Mouse (Mus musculus) heart, postnatal 0 days (tissue): ENCODE measurements around the gene Taf4. TPM values are rescaled to one million over a fixed set of nuclear protein-coding genes. Genes with fewer than 3 reads are reported as not detected.

Source experiments
- ATAC-seq: fragments of 200-750 bp; cut with Nextera tagmentation; 2 replicates; pipeline ENCODE4 v1.8.0; 2017; ENCODE audit warnings: low read depth, moderate number of reproducible peaks, moderate library complexity; ENCODE audit not compliant: insufficient read depth
- DNase-seq: peaks from one replicate; pipeline ENCODE4 v3.0.0-alpha.2; 2016; ENCODE audit warnings: low spot score
- H3K27ac ChIP-seq: fragments of 300-500 bp; sonication (generic); 2 replicates; pipeline ENCODE4 v1.5.1; 2014; ENCODE audit warnings: low read depth, mild to moderate bottlenecking
- H3K27me3 ChIP-seq: fragments of 300-500 bp; sonication (generic); 2 replicates; pipeline ENCODE4 v1.6.1; 2014; ENCODE audit warnings: low read length, mixed read lengths; ENCODE audit not compliant: control insufficient read depth, insufficient read depth
- H3K36me3 ChIP-seq: fragments of 300-500 bp; sonication (generic); replicated peaks from 2 replicates; pipeline ENCODE4 v1.6.1; 2014; ENCODE audit warnings: low read length, mixed read lengths; ENCODE audit not compliant: control insufficient read depth, insufficient read depth
- H3K4me1 ChIP-seq: fragments of 300-500 bp; sonication (generic); 2 replicates; pipeline ENCODE4 v1.6.1; 2014; ENCODE audit warnings: antibody characterized with exemption; ENCODE audit not compliant: control insufficient read depth, insufficient read depth
- H3K4me2 ChIP-seq: fragments of 300-500 bp; sonication (generic); 2 replicates; pipeline ENCODE4 v1.6.1; 2014; ENCODE audit warnings: low read depth, mild to moderate bottlenecking, low read length, moderate library complexity
- H3K4me3 ChIP-seq: fragments of 300-500 bp; sonication (generic); 2 replicates; pipeline ENCODE4 v1.5.1; 2014; ENCODE audit warnings: low read depth, low read length
- H3K9ac ChIP-seq: fragments of 300-500 bp; sonication (generic); replicated peaks from 2 replicates; pipeline ENCODE4 v1.6.1; 2014; ENCODE audit warnings: low read depth, low read length, mixed read lengths
- H3K9me3 ChIP-seq: fragments of 300-500 bp; sonication (generic); replicated peaks from 2 replicates; pipeline ENCODE4 v1.6.1; 2016; ENCODE audit warnings: low read length; ENCODE audit not compliant: control insufficient read depth
- CTCF ChIP-seq: IDR thresholded peaks from 2 replicates; pipeline ENCODE4 v1.5.1; 2016; ENCODE audit warnings: antibody characterized with exemption, control low read depth, low read depth
- EP300 ChIP-seq: IDR thresholded peaks from 2 replicates; pipeline ENCODE4 v1.6.1; 2016; ENCODE audit warnings: antibody characterized with exemption, low read depth
- WGBS: fragments of 180-500 bp; shearing (Covaris S2); extraction: QIAGEN DNeasy Blood & Tissue Kit; methylation state at CpG from one replicate; pipeline ENCODE4 v1.1.7; 2014; 5-methylcytosine and 5-hydroxymethylcytosine counted together
- polyA plus RNA-seq: library from polyadenylated mRNA; unstranded; fragments of >200 nt; fragmentation: Nextera tagmentation; extraction: Ambion mirVana; gene quantifications from 2 replicates; pipeline ENCODE4 v1.2.1, GENCODE M21; 2015
- total RNA-seq: library from RNA; depleted of rRNA; stranded (reverse); fragments of >200 nt; gene quantifications from 2 replicates; pipeline ENCODE4 v1.2.3, GENCODE M21; 2014; ENCODE audit warnings: low replicate concordance

Gene Taf4
- total and polyA plus RNA-seq, 2 experiments from 2014 or later, result 1.8 to 4.4 TPM

- H3K36me3 ChIP-seq, result peaks cover 69% of the 10 kb centered on the region
- TF ChIP-seq EP300, result no peak
- peak; percentile 90 for TF ChIP-seq CTCF
- WGBS, result 41% methylated on average over 5 of the region's 5 CpGs
These were observed 59.4 kb downstream of the Taf4 start for GRCm38 (mm10) chr2:179916877-179917673.

GRCm38 (mm10) chr2:179914246-179914645, 62.2 kb downstream of the Taf4 start:
- Histone ChIP-seq H3K4me3 (no peak overlapping the region), H3K4me2 (no peak overlapping the region), H3K9ac (no peak overlapping the region), H3K36me3 (peaks cover 56% of the 10 kb centered on the region), H3K4me1 (no peaks in the 10 kb centered on the region), H3K27me3 (no peaks in the 10 kb centered on the region), H3K9me3 (no peaks in the 10 kb centered on the region), H3K27ac (no peak overlapping the region)
- TF ChIP-seq EP300 (no peak), CTCF (peak; percentile 40)
- 61% methylated on average over 2 of the region's 2 CpGs for WGBS
- ATAC-seq, result no peak
- DNase-seq, result no peak

More at GRCm38 (mm10) chr2:179916877-179917673, 59.4 kb downstream of the Taf4 start:
- DNase-seq (peak; percentile 75), ATAC-seq (peak; percentile 81)
- H3K4me2 ChIP-seq, result no peak overlapping the region
- no peak overlapping the region for H3K9ac ChIP-seq
- H3K4me3 ChIP-seq, result no peak overlapping the region
- H3K9me3 ChIP-seq, result no peaks in the 10 kb centered on the region
- no peaks in the 10 kb centered on the region for H3K4me1 ChIP-seq
- H3K27ac ChIP-seq, result no peak overlapping the region
- H3K27me3 ChIP-seq, result no peaks in the 10 kb centered on the region

- H3K27ac ChIP-seq, result no peak overlapping the region
- H3K4me1 ChIP-seq, result no peaks in the 10 kb centered on the region
- no peaks in the 10 kb centered on the region for H3K27me3 ChIP-seq
- TF ChIP-seq EP300, result no peak
- TF ChIP-seq CTCF, result no peak
- peaks cover 53% of the 10 kb centered on the region for H3K36me3 ChIP-seq
- 89% methylated on average over 15 of the region's 15 CpGs for WGBS
- H3K4me2 ChIP-seq, result no peak overlapping the region
- H3K4me3 ChIP-seq, result no peak overlapping the region
- no peaks in the 10 kb centered on the region for H3K9me3 ChIP-seq
- H3K9ac ChIP-seq, result no peak overlapping the region
- DNase-seq, result no peak
- ATAC-seq, result no peak
These were observed 63.1 kb downstream of the Taf4 start for GRCm38 (mm10) chr2:179913349-179913748.

- H3K9me3 ChIP-seq, result no peaks in the 10 kb centered on the region
- 77% methylated on average over 12 of the region's 12 CpGs for WGBS
- H3K4me3 ChIP-seq, result no peak overlapping the region
- H3K36me3 ChIP-seq, result peaks cover 53% of the 10 kb centered on the region
- TF ChIP-seq EP300 (no peak), CTCF (no peak)
- no peak for DNase-seq
- H3K27me3 ChIP-seq, result no peaks in the 10 kb centered on the region
- no peaks in the 10 kb centered on the region for H3K4me1 ChIP-seq
- H3K27ac ChIP-seq, result no peak overlapping the region
- H3K9ac ChIP-seq, result no peak overlapping the region
- ATAC-seq, result no peak
- no peak overlapping the region for H3K4me2 ChIP-seq
These were observed 63.5 kb downstream of the Taf4 start for GRCm38 (mm10) chr2:179912911-179913310.

- Histone ChIP-seq H3K27ac (no peak overlapping the region), H3K4me3 (no peak overlapping the region), H3K4me1 (no peaks in the 10 kb centered on the region), H3K9me3 (no peaks in the 10 kb centered on the region), H3K9ac (no peak overlapping the region), H3K4me2 (no peak overlapping the region), H3K36me3 (no peaks in the 10 kb centered on the region), H3K27me3 (no peaks in the 10 kb centered on the region)
- no peak for TF ChIP-seq EP300
- 54% methylated on average over 2 of the region's 2 CpGs for WGBS
- ATAC-seq (no peak), DNase-seq (no peak)
These were observed 79.5 kb downstream of the Taf4 start for GRCm38 (mm10) chr2:179896949-179897348.

DNA sequence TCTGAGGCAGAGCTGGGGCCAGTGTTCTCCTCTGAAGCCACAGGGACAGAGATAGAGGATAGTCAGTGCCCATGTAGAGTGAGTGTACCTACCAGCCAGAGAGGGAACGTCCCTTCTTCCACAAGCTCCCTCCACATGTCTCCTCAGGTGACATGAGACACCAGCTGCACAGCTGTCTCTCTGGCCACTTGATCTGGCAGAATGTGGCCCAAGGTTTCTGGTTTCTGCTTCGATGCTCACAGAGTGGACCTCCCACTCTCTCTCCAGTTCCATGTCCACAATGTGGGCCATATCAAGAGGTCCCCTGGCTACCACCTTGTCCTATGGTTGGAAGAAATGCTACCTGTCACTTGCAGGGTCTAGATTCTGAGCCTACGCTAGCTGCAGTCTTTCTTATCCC, 85.4 kb downstream of the Taf4 start:
- Histone ChIP-seq H3K36me3 (no peaks in the 10 kb centered on the region), H3K9me3 (no peaks in the 10 kb centered on the region), H3K27ac (no peak overlapping the region), H3K4me2 (no peak overlapping the region), H3K27me3 (no peaks in the 10 kb centered on the region), H3K4me1 (no peaks in the 10 kb centered on the region), H3K4me3 (no peak overlapping the region), H3K9ac (no peak overlapping the region)
- DNase-seq, result no peak
- 55% methylated on average over 3 of the region's 3 CpGs for WGBS
- no peak for TF ChIP-seq CTCF
- TF ChIP-seq EP300, result no peak
- ATAC-seq, result no peak
